Mouse (Mus musculus) bone marrow macrophage, adult 2 months (primary cell): Measurements from ENCODE around the gene Olfr462.

Experiments
- CTCF ChIP-seq: IDR thresholded peaks from 2 replicates; pipeline ENCODE4 v1.5.1; 2012; ENCODE audit warnings: low read depth, mild to moderate bottlenecking, low read length, moderate library complexity
- POLR2A ChIP-seq: IDR thresholded peaks from 2 replicates; pipeline ENCODE4 v1.6.1; 2012; ENCODE audit warnings: mild to moderate bottlenecking, low read depth, low read length, borderline replicate concordance

DNA sequence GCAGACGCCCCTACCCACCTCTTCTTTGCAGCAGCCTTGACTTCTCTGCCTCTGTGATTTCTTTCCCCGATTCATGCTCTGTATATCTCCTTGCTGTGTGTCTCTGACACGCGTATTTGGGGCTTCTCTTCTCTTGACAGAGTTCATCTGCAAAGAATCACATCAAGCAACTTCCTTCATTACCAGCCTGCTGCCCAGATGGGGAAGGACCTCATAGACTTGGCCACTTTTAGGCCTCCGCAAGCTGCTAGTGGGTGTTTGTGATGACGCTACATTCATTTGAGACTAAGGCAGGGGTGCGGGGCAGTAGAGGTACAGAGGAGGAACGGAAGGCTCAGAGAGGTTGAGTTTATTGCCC lies 38.5 kb downstream of the Olfr462 start:
- TF ChIP-seq POLR2A (no peak), CTCF (no peak)
